Mouse (Mus musculus) cerebellum, postnatal 36 days (tissue): Measurements from ENCODE around the gene Baz2b.
A peak's percentile ranks its signal among the peaks of the same experiment; 100 is the strongest.
"Not testable (repeated sequence)": the region's sequence is repeated elsewhere in the genome, so short reads cannot be mapped to it uniquely, and the experiment has no call there.

Experiments used
- DNase-seq, 2 experiments: peaks; one replicate each; pipeline ENCODE4 v3.0.0; 2021 to 2022; ENCODE audit warnings: mixed read lengths in 2 of 2

Baz2b gene

DNA sequence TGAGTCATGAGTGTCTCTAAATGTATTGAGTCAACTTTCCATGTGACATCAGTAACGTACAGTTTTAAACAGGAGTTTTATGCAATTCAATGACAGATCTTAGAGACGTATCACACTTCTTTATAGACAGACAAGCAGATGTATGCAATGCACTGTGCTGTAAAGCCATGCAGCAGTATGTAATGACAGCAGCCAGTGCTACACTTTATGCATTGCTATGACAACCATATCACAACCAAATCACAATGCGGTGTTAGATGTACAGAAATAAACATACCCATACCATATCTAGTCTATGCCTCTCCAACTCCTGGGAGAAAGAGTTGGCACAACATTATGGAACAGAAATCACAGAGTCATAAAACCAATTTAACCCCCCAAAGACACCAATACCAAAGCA, 276.5 kb downstream of the Baz2b start:
- no peak for DNase-seq

DNA sequence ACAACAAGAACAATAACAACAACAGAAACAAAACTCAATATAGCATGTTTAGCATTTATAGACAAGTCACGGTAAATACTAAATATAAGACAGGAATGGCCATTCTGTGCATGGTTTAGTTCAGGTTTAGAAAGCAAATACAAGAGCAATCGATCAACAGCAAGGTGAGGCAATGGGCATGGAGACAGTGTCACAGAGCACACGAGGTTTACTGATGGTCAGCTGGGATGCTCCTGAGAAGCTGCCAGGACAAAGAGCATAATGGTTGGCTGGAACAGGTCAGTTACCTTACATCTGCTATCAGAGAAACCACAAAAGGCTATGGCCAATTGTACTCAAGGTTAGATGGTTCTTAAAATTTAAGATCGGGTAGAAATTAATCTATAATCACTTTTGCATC, 277.4 kb downstream of the Baz2b start:
- DNase-seq = no peak

DNA sequence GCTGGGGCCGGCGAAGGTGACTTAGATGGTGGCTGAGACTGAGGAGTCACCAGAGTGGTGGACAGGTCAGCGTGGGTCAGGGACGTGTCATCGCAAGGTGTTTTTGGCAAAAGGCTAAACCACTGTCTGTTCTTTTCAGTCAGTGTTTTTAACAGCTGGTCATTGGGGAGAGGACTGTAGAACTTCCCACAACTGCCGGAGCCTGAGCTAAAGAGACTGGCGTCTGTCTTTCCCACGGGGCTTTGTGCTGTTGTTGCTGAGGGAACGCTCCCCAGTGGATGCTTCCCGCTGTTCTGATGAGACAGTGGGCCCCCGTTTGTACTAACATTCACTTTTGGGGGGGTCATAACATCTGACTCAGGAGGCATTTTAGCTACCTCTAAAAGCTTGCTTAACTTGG, 296.0 kb downstream of the Baz2b start:
- DNase-seq = no peak

DNA sequence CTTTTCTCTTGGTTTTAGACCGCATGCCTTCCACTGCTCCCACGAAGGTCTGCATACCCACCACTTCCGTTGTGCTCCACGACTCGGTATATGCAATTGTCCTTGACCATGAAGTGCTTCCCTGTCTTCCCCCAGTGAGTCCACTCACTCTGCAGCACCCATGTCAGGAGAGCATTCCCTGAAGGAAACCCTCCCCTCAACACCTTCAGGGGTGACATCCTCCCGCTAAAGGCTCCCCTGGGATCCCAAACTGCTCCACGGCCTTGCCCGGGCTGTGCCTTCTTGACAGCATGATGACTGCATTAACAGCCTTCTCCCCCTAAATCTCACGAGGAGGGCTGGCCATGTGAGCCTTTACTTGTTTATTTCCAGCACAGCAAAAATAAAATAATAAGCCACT, 301.6 kb downstream of the Baz2b start:
- DNase-seq = no peak

DNA sequence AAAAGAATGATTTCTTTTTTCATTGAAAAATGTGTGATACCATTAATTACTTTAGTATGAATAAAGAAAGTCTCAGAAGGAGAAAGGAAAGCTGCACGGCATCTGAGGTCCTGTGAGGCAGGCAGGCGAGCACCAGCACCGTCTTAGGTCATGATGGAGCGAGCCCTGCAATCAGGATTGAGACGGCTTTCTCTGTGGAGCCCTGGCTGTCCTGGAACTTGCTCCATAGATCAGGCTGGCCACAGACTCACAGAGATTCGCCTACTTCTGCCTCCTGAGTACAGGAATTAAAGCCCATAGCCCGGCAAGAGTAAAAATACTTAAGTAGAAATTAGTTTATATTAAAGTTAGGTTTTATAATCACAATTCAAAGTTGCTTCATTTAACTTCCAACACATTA, 305.6 kb downstream of the Baz2b start:
- DNase-seq = no peak

DNA sequence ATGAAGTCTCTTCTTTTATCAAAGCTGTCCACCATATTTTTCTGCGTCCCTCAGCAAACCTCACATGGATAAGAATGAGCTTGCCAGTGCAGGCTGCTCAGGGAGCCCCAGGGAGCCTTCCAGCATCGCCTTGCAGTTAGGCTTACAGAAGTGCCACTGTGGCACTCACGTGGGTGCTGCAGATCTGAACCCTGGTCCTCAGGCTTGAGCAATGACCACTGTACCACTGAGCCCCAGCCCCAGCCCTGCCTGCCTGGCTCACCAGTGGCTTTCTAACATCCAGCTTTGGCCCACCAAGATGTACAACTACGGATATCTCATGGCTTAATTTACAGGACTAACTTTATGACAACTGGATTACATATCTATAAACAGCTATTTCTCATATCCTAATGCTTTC, 311.0 kb downstream of the Baz2b start:
- no peak for DNase-seq

DNA sequence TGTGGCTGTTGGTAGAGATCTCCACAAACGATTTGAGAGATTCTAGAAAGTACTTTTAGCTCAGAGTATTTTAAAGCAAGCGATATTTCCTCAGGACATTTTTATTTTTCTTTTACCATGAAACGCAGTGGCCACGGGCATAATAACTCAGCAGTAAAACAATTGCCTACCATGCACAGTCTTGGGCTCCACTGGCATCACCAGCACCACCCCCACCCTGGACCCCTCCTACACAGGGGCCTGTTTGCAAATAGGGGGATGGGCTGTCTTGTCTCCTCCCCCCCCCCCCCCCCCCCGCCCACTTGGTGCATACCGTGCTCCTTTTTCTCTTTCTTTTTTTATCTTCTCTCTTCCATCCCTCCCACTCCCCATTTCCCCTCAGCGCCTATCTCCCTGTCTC, 311.5 kb downstream of the Baz2b start:
- DNase-seq = no peak

DNA sequence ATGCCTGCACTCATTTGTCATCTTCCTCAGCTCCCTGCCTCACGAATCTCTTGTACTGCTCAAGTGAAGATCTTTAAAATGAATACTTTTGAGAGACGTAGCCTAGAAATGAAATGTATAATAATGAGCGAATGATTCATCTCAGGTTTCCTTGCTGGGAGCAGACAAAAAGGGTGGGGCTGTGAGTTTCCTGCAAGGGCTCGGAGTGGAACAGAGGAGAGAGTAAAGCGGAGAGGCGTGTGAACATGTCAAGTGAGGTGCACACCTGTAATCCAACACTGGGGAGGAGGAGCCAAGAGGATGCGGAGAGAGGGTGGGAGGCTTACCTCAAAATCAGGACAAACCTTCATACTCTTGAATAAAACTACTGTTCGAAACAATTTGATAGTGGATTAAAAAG, 312.8 kb downstream of the Baz2b start:
- no peak for DNase-seq

DNA sequence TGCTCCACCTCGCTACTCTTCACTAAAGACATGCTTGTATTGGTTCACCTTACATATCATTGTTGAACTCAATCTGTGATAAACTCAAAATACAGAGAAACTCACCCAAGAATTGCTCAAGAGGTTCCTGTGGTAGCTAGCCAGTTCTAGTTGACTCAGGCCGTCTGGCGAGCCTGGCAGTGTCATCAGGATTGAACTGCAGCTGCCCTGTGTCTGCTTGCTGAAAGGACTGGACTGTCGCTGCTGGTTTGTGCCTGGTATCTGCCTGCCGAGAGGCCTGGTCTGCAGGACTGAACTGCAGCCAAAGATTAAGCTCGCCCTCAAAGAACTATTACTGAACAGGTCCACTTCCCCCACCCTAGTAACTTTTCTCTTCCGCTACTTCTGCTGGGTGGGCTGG, 313.2 kb downstream of the Baz2b start:
- DNase-seq = no peak

DNA sequence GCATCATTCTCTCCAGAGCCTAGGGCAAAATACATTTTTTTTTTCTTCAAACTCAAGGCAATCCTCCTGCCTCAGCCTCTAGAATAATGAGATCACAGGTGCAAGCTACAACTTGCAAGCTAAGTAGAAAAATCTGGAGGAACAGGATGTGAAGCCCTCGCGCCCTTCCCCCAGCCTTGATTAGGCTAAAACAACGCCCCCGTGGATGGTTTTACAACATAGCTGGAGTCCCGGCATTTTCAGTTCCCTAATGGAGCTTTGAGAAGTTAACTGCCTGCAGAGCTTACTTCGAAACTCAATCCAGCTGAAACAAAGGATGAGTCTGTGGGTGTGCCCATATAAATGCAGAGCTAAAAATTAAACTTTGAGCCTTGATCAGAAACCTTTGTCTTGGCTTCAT, 319.9 kb downstream of the Baz2b start:
- DNase-seq = no peak

DNA sequence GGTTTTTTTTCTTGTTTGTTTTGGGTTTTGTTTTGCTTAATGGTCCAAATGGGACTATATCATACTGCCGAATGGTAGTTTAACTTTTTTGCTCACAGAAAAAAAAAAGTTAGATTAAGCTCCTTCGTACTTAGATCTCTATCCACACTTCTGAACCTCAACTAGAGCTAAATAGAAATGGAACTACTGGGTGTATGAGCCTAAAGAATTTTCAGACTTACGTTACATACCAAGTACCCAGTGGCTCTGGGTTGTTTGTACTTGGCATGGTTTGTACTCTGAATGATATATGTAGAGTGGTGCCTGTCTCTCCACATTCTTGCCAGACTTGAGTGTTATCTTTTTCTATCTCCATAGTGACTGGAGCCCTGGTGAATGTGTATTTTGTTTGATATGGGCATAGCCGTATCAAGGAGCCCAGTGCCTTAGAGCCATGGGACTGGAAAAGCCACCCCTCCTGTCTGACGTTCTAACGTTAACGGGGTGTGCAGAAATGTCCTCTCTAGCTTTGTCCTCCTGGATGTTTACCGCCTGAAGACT, 326.8 kb downstream of the Baz2b start:
- no peak for DNase-seq

DNA sequence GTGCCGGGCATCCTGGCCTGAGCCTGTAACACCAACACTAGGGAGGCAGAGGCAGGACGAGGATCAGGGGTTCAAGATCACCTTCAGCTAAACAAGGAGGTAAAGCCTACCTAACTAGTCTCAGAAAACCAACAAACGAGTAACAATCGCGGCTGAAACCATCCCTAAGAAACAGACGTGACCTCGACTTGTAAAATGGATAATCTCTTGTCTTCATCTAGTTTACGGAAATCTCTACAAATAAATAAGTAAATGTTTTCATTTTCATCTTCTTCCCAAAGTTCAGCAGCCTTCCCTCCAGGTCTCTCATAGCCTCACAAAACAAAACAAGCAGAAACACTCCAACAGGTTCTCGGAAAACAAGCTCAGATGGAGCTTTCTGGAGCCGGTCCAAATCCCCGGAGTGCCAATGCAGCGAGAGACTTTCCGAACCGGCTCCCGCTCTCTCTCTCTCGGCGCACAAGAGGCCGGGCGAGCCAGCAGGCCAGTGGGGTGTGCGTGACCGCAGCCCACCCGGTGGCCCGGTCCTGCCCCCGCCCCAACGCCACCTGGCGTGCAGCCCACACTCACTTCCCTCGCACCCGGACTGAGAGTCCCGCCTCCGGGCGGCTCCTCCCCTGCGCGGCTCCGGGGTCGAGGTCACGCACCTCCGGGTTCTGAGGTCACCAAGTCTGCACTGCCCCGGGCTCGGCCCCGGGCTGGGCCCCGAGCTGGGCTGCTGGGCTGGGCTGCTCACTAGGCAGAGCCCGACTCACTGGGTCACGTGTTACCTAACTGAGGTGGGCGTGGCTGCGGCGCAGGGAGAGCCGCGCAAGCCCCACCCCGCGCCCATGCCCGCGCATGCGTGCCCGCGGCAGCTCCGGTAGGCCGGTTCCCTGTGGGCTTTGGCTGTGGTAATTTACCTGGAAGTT, 327.6 kb downstream of the Baz2b start, which contains the start of gene Wdsub1:
Gene Wdsub1, minus strand, starts transcription at position 761 of the 911 bp plus-strand sequence.
- peak; percentile 89 to 92 for DNase-seq

DNA sequence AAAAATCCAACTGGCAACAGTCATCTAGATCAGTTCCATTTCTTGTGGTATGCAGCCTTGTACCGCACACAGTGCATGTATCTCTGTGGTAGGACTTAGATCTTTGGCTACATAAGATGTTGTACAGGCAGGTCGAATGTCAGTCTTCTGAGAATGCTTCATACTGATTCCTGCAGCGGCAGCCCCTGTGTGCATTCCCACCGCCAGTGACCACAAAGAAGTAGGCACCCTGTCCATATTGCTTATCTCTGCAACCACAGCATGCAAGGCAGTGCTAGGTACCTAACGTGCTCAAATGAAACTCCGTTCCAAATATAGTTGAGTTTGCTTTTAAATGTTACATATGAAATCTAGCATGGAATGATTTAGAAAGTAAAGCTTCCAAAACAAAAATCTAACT, 328.2 kb downstream of the Baz2b start:
- no peak for DNase-seq

DNA sequence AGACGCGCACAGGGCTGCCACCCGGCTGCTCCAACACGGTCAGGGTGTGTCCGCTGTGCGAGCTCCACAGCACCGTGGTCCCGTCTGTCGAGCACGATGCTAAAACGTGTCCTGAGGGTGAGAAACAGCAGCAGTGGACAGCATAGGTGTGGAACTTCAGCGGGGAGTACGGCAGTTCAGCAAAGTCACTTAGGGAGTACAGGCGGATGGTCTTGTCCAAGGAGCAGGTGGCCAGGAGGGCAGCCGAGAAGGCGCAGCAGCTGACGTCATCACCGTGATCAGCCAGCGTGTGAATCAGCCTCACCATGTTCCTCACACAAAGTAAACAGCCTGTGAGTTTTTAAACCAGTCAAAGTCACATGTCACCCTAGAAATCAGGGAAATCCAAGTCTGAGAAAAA, 331.4 kb downstream of the Baz2b start:
- no peak for DNase-seq

DNA sequence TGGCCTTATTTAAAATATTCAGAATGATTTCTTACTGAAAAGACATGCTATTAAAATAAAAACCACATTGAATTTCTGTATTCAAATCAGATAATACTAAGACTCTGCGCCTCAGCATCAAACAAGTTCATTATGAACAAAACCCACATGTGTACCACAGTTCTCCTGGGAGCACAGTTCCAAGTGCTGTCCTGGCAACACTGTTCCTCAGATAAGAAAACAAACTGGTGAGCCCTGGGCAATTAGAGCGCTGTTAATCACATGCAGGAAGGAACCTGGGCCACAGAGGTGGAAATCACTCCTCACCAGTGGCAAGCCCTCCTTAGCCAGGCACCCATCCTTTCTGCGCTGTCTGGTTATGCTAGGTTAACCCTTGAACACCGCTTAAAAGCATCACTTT, 332.3 kb downstream of the Baz2b start:
- no peak for DNase-seq

DNA sequence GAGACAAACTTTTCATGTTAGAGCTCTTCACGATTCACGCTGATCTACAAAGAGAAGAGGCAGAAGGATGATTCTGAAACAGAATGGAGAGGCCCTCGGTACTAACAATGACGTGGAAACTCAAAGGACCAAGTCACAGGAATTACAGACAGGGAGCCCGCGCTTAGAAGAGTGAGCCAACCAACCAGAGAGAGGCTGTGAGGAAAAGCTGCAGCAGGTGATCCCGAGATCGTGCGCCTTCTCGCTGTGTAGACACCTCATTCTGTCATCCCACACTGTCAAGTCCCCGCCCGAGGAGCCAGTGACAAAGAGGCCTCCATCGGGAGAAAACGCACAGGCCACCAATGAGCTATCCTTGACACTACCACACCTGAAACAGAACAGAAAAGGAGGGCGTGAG, 333.2 kb downstream of the Baz2b start:
- DNase-seq = no peak

DNA sequence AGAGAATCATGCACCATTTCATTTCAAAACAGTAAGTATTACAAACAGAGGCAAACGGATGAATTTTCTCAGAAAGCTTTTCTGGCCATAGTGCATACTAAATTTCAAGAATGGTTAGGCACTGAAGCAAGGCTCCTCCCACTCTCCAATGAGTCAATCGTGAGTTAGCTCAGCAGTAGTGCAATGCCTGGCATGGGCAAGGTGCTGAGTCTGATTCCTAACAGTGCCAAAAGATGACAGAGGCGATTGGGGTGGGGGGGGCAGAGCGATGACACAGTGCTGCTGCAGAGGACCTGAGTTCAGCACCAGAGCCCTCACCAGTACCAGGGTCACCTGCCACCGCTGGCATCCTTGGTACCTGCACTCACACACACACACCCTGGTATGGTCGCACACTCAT, 339.1 kb downstream of the Baz2b start:
- DNase-seq = no peak

DNA sequence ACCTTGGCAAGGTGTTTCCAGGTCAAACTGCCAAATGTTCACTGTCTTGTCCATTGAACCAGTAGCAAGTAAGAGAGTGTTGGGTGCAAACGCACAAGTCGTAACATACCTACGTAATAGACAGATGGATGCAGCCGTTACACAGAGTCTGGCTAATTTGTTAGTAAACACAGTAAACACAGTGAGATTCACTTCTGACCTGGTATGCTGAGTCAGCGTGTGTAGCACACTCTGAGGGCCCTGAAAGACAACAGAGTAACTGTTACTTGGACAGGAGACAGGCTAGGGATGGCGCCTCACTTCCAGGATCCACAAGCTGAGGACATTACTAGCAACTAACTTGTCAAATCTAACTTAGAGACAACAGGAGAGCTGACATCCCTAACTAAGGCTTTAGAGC, 347.0 kb downstream of the Baz2b start:
- DNase-seq = no peak

DNA sequence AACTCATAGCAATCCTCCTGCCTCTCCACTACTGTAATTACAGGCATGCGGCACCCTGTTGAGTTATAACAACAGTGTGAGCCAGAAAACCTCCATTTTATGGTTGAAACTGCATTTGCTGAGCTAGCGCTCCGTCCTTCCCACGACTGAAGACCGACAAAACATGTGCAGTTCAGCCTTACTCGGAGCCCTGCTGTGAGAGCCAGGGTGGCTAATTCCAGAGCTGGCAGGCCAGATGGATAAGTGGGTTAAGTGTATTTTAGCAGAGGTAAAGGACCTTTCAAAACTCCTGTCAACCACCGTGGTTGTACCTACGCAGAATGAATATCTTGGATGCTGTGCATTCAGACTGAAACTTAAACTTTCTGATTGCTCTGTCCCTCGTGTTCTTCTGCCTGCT, 355.3 kb downstream of the Baz2b start:
- peak; percentile 36 to 38 for DNase-seq

DNA sequence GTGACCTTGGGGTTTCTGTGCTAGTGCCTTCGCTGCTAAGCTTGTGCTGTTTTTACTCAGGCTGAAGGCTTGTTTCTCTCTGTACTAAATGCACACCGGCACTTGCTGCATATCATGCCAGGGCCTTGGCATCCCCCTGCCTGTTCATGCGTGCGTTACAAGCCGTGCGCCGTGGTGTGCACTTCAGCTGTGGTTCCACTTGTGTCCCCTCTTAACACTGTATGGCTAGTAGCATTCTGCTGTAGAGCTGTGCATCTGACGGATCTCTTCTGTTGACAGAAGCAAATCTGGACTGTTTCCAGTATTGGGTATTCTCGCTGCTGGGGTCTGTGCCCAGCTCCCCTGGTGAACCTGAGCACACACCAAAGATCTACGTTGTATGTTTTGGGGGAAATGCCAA, 356.1 kb downstream of the Baz2b start:
- peak in 1 of 2 experiments; percentile 29 for DNase-seq

DNA sequence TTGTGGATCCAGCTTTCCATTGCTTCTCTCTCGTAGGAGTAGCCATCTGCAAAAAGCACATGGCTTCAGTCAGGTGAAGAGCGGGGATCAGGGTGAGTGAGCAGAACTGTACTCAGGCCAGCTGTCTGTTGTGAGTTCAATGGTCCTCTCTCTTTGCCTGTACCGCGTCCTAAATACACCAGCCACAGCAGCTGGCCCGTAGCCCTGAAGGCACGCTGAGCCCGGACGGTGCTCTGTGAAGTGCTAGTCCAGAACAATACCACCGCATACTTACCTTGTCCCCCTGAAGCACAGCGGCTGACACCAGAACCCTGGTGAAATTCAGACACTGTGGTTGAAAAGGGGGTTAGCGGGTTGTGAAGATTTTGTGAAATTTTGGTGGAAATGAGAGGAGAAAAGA, 356.7 kb downstream of the Baz2b start:
- DNase-seq = peak in 1 of 2 experiments; percentile 10

DNA sequence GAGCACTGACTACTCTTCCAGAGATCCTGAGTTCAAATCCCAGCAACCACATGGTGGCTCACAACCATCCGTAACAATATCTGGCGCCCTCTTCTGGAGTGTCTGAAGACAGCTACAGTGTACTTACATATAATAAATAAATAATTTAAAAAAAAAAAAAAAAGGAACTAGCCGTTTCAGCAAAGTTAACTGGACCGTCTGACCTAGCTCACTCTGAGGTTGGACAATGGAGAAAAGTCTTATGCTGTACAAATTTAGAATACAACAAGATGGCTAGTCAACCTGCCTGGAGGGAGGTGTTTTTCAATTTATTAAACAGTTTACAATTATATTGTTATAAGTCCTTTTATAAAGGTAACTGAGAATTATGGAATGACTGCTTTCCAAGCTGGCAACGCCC, 357.8 kb downstream of the Baz2b start:
- DNase-seq = not testable (repeated sequence)
